Mouse (Mus musculus): Measurements from ENCODE around the gene Crim1.

- TF ChIP-seq CTCF (IDR thresholded peaks at IDR 0.05; ENCODE audit: borderline replicate concordance, control insufficient read depth, extremely low read depth, insufficient read depth, low read length, poor library complexity) (no peak), POLR2A (IDR thresholded peaks at IDR 0.05; ENCODE audit: control insufficient read depth, extremely low read depth, insufficient read depth, low read length, poor library complexity) (no peak)
Observed at GRCm38 (mm10) chr17:78298967-78299540, 99.0 kb downstream of the Crim1 start.
